Mouse (Mus musculus): ENCODE data around the gene Agtr1b. TPM values are rescaled to one million over a fixed set of nuclear protein-coding genes. Genes with fewer than 3 reads are reported as not detected.

The Agtr1b gene
- 0.16 TPM in 1 of 2 replicates, not detected in the other for polyA plus RNA-seq (2012; rRNA removed; ENCODE audit: low replicate concordance)

GRCm38 (mm10) chr3:20366558-20367522 is at the start of gene Agtr1b:
TSS of gene Agtr1b (minus strand) at chr3:20367177.

GRCm38 (mm10) chr3:20275633-20276032 is 91.3 kb downstream of the Agtr1b start, which contains the start of gene Cpb1:
TSS of gene Cpb1 (minus strand) at chr3:20275733.

Other genes starting within 250 kb of the Agtr1b start
- 2.8 and 5.3 TPM in 2 replicates for gene Gyg, start 211.9 kb downstream of the Agtr1b start, polyA plus RNA-seq (2012; rRNA removed; ENCODE audit: low replicate concordance)
- gene Cpa3, start 125.0 kb downstream of the Agtr1b start, polyA plus RNA-seq (2012; rRNA removed; ENCODE audit: low replicate concordance): 0.08 TPM in 1 of 2 replicates, not detected in the other
- 0.17 and 272 TPM in 2 replicates for gene Cpb1, start 91.4 kb downstream of the Agtr1b start, polyA plus RNA-seq (2012; rRNA removed; ENCODE audit: low replicate concordance)

All from duodenum, adult 2 months (tissue).